Mouse (Mus musculus) left cerebral cortex, adult 2 months (tissue): ENCODE data around the gene Gtf2e1. TPM values are rescaled to one million over a fixed set of nuclear protein-coding genes. Genes with fewer than 3 reads are reported as not detected.
A peak's percentile ranks its signal among the peaks of the same experiment; 100 is the strongest.

Experiments used
- DNase-seq, 2 experiments: peaks; one replicate each; pipeline ENCODE4 v3.0.0; 2021 to 2022; ENCODE audit warnings: low spot score in 2 of 2, mixed read lengths in 1 of 2; ENCODE audit errors: extremely low spot score in 1 of 2
- H3K27ac ChIP-seq: fragments of 200-600 bp; 2 replicates; pipeline ENCODE4 v1.8.1; 2022
- H3K4me3 ChIP-seq: fragments of 200-600 bp; 2 replicates; pipeline ENCODE4 v1.8.1; 2022
- CTCF ChIP-seq: fragments of 200-600 bp; IDR thresholded peaks from 2 replicates; pipeline ENCODE4 v1.8.1; 2022; ENCODE audit warnings: antibody characterized with exemption, mild to moderate bottlenecking, moderate library complexity
- intact Hi-C: fragments of 180-260 bp; cut with DNase I; formaldehyde crosslinking; loops from one replicate; pipeline ENCODE4 v1.15.1; 2025
- total RNA-seq, 2 experiments: library from RNA; stranded (reverse); gene quantifications; 2 replicates each; pipeline ENCODE4 v1.2.3; 2021

Gene Gtf2e1
- total RNA-seq, 2 experiments from 2014 or later = 13.7 to 15.4 TPM

DNA sequence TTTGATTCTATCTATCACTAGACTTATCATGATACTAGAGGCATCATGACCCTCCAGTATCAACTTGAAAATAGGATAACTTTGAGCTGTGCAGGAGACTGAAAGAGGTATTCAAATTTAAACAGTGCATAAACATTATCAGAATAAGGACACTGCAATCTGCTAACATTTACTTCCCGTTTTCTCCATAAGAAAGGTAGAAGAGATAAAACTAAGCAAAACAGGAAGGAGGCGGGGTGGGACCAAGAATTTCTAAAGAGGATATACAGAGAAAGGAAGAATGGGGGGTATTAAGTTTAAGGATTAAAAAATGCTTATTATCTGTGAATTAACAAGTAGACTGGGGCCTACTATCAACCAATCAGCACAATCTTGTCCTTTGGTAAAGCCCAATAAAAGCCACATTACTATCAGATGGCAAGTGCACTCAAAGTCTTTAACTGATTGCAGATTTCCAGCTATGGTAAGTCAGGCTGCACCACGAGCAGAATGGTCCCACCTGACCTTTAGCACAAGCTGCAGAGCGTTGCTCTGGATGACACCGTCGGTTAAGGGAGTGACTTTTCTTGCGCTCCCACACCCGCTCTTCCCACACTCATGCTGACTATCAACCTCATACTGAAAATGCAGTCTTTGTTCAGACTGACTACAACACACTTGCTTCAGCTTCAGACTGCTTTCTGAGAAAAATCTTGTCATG lies 6.1 kb downstream of the Gtf2e1 start:
- Histone ChIP-seq H3K27ac (peak overlapping the region; percentile 77), H3K4me3 (no peak overlapping the region)
- intact Hi-C loops = no loop called here
- no peak for TF ChIP-seq CTCF
- DNase-seq = no peak

DNA sequence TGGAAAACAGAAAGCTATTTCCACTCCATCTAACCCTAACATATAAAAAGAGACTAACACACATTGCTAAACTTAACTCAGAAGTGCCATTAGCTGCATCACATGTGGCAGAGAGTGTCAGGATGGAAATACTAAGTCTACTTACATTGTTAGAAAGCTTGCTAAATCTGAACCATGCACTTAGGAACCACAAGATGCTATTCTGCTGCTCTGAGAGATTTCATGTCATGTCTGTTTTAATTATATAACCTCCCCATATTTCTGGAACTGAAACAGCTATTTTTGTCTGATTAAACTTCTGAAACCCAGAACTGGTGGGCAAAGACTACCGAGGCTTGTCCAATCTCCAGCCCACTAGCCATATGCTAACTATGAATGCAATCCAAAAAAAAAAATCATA lies 7.5 kb downstream of the Gtf2e1 start:
- DNase-seq = no peak
- TF ChIP-seq CTCF = no peak
- Histone ChIP-seq H3K4me3 (no peak overlapping the region), H3K27ac (no peak overlapping the region; the same call in 1 of the 2 replicates)
- intact Hi-C loops = loop anchor here (1.0 kb wide), 1 partner anchor 85 kb away; no protein-coding TSS in a partner anchor

DNA sequence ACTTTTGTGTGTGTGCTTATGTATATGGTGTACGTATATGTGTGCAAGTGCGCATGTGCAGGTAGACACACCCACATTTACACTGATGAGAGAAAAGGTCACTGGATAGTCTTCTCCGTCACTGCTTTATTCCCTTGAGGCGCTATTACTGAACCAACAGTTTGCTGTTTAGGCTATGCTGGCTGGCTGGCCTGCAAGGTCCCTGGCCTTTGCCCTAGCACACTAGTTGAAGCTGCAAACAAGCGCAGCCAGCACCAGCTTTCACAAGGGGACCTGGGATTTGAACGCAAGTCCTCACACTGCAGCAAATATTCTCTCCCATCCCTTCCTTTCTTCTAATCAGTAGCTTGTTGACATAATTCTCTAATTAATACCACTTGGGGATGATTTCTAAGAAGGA lies 9.4 kb downstream of the Gtf2e1 start:
- Histone ChIP-seq H3K4me3 (no peak overlapping the region), H3K27ac (no peak overlapping the region)
- DNase-seq = no peak
- no peak for TF ChIP-seq CTCF
- intact Hi-C loops = no loop called here

DNA sequence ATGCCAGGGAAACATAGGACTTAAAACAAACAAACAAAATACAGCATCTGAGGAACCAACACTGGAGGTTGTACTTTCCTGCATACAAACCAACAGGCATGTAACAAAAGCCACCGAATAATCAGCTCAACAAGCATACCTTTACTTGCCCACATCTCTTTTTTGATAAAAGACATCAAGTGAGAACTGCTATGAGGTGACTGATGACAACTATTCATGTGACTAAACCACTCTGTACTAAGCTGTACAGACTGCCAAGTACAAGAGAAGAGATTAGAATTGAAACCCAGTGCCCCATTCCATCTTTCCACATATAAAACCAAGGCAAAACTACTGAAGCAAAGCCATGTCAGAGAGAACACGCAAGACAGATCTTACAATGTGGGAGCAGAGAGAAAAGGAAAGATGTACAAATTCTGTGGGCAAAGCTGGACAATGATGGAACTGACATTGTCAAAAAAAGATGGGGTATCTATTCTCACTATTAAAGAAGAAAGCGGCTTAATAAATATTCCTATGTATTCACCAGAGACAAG lies 12.8 kb downstream of the Gtf2e1 start:
- intact Hi-C loops = no loop called here
- no peak overlapping the region for H3K4me3 ChIP-seq
- H3K27ac ChIP-seq = no peak overlapping the region
- TF ChIP-seq CTCF = no peak
- DNase-seq = no peak

DNA sequence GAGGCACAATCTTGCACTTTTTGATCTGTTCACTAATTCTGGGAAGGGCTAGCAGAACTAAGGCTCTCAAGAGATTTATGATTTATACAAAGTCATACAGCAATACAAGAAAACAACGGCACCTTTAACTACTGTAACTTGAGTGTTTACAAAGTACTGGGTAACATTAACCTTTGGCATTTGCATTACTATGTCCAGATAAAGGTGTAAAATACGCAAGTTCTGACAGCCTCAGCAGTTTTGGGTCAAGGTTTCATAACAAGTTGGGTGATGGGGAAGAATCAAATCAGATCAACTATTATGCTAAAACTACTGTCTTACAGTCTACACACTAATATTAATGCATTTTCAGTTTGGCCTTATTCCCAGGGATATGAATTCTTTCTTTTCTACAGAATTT lies 14.5 kb downstream of the Gtf2e1 start:
- intact Hi-C loops = no loop called here
- no peak overlapping the region for H3K27ac ChIP-seq
- no peak overlapping the region for H3K4me3 ChIP-seq
- no peak for TF ChIP-seq CTCF
- no peak for DNase-seq

DNA sequence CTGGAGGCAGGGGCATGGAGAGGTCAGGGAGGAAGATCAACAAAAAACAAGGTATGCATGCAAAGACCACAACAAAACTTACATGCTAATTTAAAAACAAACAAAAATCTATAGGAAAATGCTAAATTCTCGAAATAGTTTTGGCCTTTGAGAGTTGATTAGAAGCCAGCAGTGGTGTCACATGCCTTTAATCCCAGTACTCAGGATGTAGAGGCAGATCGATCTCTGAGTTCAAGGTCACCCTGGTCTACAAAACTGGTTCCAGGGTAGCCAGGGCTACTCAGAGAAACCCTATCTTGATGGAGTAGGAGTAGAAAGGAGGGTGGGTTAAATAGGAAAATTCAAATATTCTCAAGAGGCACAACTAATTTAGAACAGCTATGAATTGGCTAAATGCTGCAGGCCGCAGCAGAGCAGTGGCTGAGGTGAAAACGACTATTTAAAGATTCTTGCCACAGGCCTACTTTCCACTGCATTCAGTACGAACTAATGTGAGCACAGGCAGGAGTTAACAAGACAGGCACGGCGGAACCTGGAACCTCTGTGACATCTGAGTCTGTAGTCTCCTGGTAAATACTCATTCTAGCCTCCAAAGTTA lies 17.4 kb downstream of the Gtf2e1 start:
- intact Hi-C loops = no loop called here
- Histone ChIP-seq H3K27ac (no peak overlapping the region), H3K4me3 (no peak overlapping the region)
- no peak for TF ChIP-seq CTCF
- DNase-seq = no peak

DNA sequence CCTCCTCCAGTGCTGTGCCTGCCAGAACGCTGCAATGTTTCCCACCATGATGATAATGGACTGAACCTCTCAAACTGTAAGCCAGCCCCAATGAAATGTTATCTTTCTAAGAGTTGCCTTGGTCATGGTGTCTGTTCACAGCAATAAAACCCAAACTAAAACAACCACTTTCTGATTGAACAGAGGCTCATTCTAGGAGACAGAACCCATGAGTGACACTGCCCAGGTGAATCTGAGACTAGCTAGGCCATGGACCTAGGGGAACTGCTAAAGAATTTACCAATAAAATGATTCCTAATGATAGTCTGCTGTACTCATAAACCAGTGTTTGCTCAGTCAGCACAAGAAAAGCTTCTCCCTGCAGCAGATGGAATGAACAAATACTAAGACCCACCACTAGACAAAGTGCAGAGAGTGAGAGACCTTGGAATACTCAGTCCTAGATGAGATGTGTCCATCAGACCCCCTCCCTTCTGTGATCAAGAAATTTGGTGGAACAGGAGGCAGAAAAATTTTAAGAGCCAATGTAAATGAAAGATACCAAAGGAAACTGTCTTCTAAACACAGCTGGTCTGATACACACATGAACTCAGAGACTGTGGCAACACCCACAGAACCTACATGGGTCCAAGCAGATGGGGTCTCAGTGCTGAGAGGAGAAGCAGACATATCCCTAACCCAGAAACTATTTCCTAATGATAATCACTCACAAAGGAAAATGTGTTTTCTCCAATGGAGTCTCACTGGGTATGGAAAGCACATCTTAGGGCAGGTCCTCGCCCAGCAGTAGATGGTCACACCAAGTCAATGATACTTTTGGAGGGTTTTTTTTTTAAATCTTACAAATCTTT lies 19.2 kb downstream of the Gtf2e1 start:
- Histone ChIP-seq H3K4me3 (no peak overlapping the region), H3K27ac (no peak overlapping the region)
- intact Hi-C loops = no loop called here
- DNase-seq = no peak
- TF ChIP-seq CTCF = no peak

DNA sequence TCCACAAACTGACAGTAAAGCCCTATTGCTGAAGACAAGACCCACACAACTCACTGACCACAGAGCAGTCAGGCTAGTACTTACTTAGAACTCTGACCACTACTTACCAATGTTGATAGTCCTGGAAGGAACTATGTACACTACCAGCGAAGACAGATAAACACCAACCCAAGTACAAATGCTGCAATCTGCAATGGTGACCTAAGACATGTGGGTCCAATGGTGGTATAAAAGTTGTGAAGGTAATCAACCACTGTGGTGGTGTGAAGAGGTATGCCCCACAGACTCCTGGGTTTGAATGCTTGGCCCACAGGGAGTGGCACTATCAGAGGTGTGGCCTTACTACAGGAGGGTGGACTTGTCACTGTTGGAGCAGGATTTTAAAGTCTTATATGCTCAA lies 19.9 kb downstream of the Gtf2e1 start:
- intact Hi-C loops = no loop called here
- no peak for TF ChIP-seq CTCF
- no peak overlapping the region for H3K4me3 ChIP-seq
- H3K27ac ChIP-seq = no peak overlapping the region
- no peak for DNase-seq

DNA sequence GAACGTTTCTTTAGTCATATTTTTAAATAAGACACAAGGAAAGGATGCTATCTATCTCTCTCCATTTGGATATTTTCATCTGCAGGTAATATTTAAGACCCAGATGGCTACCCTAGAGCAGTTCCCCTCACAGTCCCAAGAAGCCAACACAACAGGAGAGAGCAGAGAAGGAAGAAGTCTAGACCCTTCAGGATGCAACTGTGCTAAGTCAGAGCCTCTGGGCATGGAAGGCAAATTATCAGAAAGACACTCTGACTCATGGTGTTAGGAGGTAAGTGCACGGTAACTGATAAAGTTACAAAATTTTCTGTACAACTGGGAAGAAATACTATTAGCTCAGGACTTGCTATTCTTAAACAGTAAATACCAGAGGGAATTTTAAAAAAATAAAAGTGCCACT lies 20.9 kb downstream of the Gtf2e1 start:
- no peak for DNase-seq
- intact Hi-C loops = no loop called here
- Histone ChIP-seq H3K27ac (no peak overlapping the region), H3K4me3 (no peak overlapping the region)
- TF ChIP-seq CTCF = no peak

DNA sequence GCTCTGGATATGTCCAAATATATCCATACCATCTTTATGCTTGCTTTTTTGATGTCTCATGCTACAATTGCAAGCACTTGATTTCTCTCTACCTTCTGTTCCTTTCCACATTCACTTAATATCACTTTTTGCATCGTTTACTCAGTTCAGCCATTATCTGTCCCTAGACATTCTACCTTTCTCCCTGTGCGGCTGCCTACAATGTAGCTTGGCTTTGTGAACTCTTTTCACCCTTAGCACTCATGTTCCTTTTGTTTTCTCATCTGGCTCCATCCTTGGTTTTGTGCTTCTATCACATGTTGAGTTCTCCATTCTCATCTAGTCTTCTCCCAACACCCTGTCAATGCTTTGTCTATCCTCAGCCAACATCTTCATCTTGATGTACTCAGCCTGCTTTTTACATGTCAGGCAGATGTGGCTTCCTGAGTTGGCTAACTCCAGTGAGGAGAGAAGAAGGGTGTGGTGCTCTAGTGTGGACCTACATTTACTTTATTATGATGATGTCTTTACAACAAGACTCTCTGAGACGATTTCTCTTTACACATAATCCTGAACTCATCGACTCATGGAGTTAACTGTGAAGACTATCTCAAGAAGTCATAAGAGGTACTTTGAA lies 21.9 kb downstream of the Gtf2e1 start:
- Histone ChIP-seq H3K27ac (no peak overlapping the region), H3K4me3 (no peak overlapping the region)
- DNase-seq = no peak
- intact Hi-C loops = no loop called here
- no peak for TF ChIP-seq CTCF

DNA sequence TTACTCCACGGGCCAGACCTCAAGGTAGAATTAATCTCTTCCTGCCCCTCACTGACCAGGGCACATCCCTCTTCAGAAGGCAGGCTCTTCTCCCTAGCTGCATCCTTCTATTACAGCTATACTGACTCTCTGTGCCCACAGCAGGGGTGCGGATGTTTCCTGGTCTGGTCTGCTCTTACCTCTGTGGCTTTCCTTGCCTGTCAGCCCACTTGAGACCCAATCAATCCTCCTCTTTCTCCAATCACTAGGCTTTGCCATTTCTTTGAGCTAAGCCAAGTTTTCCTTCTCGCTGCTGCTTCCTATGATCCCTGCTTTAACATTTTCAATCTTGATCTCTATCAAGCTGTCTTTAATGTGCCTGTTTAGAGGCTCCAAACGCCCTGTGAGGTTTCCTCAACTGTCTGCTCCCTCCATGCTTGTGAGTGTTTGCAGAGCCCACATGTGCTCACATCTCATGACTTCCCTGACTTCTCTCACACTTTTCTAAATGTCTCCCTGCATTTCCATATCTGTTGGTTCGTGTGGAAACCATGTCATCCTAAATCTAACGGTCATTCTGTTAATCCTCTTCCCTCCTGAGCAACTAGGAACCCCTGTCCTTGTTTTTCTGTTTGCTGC lies 23.1 kb downstream of the Gtf2e1 start:
- Histone ChIP-seq H3K4me3 (no peak overlapping the region), H3K27ac (no peak overlapping the region)
- no peak for DNase-seq
- no peak for TF ChIP-seq CTCF
- intact Hi-C loops = no loop called here
